Mouse (Mus musculus) thymus, postnatal 4 days (tissue): Measurements from ENCODE around the gene Prkca.

Experiments
- DNase-seq: peaks from one replicate; pipeline ENCODE4 v3.0.0; 2021

Gene Prkca

DNA sequence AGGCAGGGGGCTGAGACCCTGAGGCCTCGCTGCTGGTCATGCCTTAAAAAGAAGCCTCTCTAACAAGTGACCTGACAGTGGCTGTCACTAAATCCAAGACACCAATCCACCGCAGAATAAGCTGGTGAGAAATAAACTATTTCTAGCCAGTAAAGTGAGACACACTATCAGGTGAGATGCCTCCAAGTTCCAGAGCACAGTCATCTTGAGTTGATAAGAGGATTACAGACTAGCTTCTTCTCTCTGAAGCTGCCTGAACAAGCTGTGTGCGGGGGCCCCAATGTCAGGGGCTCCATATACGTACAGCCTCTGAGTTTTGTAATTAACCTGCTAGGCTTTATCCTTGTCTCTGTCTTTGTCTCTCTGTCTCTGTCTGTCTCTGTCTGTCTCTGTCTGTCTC, 115.2 kb downstream of the Prkca start:
- DNase-seq, result no peak

DNA sequence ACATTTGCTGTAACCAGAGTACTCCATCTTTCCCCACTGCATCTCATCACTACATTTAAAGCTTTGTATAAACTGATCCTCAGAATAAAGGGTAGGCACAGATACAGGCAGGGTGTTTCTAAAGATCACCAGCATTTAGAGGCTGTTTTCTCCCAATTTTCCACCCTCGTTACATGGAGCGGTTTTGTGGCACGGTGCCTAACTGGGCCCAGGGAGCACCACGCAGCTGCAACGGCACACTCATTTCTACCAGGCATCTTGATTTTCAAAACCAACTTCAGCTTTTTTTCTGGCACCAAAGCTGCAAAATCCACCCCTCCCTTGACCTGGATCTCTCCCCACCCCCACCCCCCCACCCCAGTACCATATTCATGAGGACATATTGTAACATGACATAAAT, 117.5 kb downstream of the Prkca start:
- no peak for DNase-seq

DNA sequence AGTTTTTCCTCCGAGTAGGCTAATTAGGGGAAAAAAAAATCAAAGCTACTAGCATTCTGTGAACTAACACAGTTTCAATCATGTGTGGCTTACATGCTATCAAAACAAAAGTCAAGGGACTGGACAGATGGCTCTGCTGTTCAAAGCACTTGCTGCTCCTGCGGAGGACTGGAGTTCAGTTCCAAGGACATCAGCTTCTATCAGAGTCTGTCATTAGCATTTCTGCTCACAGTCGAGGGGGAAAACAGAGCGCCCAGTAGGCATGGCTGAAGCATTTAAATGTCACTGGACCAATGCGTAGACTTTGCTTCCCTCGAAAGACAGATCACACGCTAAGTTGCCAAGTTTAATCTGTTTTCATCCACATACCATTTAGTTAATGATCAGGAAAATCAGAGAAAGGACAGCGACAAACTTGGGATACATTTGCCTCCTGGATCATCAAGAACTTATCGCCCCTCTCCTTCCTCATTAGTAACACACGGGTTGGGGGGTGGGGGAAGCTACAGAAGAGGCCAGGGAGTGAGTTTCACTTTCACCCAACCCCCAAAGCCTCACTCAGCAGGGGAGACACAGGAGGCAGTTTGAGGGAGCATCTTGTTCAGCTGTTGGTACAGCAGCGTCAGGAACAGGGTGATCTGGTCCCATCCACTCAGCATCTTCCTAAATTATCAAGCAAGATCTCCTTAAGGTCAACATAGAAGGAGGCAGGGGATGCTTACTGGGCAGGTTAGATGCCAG, 119.3 kb downstream of the Prkca start:
- peak; percentile 56 for DNase-seq

GRCm38 (mm10) chr11:108223613-108224232, 120.0 kb downstream of the Prkca start:
- no peak for DNase-seq

- peak; percentile 59 for DNase-seq
Measured at GRCm38 (mm10) chr11:108223154-108223553, 120.6 kb downstream of the Prkca start.

DNA sequence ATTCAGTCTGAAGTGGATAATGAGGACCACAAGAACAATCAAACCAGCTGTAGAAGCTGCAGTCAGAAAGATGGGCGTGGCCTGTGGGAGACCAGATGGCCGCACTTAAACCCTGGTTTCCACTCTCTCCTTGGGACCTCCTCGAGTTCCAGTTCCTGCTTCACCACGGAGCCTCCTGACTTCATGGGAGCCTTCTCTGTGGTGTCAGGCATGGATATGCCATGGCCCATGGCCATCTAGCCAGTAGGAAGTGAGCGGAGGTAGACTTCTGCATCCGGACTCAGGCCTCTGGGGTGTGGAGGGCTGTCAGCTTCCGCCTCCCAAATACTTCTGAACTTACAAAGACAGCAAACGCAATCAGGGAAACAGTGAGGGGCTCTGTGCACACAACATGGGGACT, 121.1 kb downstream of the Prkca start:
- peak; percentile 54 for DNase-seq

- DNase-seq, result no peak
Measured at GRCm38 (mm10) chr11:108222026-108222425, 121.7 kb downstream of the Prkca start.

DNA sequence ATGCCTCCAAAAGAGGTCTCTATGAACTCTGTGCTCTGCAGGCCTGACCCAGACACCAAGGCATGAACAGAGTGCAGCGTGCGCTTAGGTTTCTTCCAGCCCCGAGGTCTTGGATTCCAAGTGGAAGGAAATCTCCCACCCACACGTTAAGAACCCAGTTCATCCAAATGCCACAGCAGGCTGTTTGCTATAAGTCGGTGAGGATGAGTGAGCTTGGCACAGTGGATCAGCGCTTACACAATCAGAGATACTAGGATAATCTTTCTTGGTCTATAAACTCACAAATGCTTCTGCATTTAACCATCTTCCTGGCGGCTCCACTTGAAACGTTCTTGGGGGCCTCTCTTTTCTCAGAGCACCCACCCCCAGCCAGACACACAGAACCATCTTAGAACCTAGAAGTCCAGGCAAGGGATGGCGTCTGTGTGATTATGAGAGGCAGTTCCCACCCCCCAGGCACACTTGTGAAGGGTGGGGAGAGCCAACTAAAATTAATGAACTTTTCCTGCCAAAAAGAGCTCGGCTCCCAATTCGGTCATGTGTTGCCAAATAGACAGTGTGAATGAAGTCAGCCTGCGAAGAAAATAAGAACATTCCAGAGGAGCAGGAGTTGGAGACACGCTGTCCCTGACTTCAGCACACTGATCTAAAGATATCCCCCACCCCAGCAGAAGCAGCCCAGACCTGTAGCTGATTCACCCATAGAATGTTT, 122.4 kb downstream of the Prkca start:
- DNase-seq, result no peak

DNA sequence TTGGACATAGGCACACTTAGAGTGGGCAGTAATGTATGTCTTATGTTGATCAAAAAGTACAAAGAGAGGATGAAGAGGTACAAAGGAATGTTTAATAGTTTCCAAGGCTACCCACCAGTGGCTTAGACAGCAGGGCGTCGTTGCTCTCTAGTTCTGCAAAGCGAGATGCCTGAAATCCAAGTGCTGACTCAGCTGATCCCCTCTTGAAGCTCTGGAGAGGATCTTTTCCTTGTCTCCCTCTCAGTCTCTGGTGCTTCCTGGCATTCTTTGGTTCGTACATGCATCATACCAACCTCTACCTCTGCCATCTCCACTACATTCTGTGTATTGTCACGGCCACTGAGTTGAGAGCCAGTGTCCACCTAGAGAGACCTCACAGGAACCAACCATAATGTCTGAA, 123.1 kb downstream of the Prkca start:
- no peak for DNase-seq

DNA sequence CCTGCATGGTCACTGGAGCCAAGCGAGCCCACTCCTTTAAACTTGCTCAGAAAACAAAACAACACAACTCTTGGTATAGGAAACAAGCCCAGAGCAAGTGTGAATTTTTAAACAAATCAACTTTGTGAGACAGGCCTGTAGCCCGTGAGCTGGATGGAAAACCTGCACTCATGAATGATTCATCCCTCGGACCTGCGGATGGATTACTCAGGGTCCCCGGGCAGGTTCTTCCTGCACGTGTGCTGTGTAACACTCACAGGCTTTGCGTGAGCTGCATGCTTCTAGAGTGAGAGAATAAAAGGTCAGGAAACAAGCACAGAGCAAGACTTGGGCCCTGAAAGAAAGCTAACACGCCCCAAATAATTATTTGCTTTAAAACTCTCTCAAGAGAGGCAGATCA, 126.7 kb downstream of the Prkca start:
- DNase-seq, result no peak

DNA sequence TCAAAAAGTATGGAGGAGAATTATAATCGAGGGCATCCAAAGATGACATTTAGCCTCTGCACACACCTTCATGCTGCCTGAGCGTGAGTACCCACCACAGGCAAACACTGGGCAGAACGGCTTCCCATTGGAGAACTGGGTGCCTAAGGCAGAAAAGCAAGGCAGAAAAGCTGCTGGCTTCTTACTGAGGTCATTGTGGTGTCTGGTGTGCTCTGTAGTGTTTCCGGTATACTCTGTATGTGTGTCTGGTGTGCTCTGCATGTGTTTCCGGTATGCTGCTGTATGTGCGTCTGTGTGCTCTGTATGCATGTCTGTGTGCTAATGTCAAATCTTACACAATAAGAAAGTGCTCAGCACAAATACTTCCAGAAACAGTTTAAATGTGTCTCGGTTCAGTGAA, 127.7 kb downstream of the Prkca start:
- peak; percentile 29 for DNase-seq

DNA sequence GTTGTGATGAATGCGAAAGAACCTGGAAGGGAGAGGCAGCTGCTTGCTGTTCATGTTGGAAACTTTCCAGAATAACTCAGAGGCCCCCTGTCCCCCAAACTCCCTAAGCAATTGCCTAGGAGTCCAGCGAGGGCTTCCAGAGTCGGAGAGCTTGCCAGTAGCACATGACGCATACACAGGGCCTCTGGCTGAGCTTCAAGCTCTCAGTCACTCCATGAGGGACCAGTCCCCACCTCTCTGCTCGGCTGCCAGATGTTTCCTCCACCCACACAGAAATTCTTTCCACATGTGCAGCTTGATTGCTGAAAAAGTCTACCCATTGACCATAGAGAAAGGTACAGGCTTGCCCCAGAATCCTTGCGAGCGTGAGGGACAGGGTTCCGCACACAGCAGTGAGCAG, 128.3 kb downstream of the Prkca start:
- DNase-seq, result peak; percentile 30

DNA sequence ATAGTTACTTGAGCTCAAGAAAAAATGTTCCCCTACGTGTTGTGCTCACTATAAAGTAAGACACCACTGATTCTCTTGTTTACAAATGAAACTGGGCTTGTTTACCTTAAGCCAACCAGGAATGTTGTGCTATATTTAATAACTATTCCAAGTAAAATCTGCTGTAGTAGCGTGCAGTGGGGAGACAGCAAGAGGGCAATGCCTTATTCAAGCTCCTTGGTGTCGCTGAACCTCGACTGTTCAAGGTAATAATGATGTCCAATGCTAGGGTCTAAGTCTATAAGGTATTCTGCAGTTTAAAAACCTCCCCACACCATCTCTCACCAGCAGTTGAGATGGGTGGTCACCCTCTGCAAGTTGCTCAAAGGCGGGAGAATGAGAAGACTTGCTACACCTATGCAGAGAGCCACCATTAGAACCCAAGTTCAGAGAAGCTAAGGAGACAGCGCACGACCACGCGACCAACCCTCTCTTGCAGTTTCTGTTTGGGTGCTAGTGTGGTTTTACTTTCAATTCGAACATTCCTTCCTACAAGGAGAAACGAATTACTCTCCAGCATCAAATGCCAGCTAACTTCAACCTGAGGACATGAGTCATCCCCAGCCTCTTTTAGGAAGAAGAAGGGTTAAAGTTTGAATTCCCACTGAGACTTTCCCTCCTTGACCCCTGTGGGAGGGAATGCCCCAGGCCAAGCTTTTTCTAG, 129.1 kb downstream of the Prkca start:
- DNase-seq, result peak; percentile 31

DNA sequence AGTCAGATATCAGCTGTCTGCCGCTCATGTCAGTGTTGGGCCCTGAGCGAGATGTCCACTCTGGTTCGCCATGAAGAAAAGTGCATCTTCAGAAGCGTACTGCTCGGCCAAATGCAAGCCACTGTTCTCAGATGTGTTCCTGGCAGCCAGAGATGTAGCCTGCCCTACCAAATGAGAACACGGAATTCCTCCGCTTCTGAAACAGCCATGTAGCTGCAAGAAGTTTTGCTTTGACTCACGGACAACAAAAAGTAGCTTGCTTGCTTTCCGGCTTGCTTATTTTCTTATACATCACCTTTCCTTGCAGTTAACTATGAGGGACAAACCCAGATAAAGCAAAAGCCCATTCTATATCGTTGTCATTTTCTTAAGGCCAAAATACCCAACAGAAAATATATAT, 129.9 kb downstream of the Prkca start:
- no peak for DNase-seq

DNA sequence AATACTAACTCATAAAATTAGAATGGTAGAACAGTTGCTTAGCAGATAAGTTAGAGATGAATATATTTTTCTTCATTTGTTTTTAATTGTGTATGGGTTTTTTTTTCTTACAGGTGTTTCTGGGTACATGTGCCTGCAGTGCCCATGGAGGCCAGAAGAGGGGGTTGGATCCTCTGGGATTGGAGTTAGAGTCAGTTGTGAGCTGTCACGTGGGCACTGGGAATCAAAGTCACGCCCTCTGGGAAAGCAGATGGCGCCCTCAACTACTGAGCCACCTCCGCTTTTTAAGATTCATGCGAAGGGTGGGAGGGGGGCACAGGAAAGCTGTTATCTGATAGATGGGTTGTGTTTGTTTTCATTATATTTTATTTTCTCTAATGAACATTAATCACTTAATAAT, 131.1 kb downstream of the Prkca start:
- peak; percentile 32 for DNase-seq

- no peak for DNase-seq
Measured at GRCm38 (mm10) chr11:108212030-108212429, 131.7 kb downstream of the Prkca start.

DNA sequence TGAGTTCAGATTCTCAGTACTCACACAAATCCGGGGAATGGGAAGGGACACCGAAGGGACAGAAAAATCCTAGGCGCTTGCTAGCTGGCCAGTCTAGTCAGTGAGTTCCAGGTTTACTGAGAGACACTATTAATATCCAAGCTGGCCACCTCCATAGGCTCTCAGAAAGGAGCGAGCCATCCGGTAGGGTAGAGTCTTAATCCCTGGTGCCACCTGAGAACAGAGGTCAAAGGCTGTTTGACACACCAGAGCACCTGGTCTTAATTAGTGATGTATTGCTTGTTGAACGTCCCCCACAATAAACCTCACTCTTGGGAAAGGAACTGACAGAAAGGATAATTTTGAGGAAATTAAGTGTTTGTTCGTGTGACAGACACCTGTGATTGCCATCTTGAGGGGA, 133.0 kb downstream of the Prkca start:
- no peak for DNase-seq

DNA sequence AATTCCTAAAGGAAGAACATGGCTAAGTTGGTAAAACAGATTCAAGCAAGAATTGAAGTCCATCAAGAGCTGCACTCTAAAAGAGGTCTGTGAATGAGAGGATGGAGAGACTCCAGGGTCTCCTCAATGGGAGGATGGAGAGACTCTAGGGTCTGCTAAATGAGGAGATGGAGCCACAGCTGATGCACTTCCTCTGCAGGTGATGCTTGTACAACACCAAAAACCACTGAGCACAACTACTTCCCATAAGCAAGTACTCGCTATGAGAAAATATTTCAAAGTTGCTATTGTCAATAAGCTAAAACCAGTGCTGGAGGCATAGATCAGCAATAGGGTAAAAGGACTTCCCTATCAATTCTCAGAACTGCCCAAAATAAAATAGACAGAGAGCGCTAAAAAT, 137.1 kb downstream of the Prkca start:
- no peak for DNase-seq

DNA sequence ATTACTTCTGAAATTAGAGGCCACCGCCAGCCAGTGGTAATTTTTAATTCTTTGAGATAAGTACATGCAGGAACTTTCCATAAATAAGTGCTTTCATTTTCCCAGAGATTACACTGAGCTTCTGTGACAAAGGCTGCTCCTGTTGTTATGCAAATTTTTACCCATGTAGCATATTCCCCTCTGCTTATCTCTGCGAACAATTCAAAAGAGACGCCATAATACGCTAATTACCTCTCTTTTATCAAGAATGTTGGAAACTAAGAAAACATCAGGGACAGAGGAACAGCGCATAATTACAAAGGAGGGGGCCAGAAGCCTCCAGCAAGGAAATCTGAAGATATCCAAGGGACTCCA, 138.9 kb downstream of the Prkca start:
- no peak for DNase-seq

DNA sequence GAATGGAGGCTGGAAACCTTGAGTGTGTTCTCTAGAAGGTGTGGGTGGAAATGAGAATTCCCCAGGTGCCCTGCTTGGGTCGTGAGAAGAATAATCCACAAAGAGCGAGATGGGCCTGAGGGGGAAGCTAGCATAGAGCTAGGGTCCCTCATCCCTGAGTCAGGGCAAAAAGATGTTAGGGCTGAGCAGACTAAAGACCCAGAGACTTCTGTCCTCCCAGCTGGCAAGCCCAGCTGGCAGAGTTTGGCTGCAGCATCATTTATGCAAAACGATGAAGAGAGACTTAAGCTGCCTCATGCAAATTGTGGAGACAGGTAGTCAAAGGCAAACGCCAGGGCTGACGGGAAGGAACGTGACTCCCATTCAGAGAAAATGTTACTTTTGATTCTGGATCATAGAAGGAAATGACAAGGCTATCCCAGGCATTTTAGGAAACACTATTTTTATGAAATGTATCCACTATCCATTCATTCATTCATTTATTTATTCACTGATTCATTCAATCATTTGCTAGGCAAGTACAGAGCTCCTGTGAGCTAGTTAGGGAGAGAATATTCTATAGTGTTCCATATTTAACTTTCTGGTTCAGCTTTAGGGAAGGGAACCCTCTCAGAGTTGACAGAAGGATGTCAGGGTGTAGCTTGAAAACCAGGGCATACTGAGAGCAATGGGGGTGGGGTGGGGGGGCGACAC, 139.4 kb downstream of the Prkca start:
- DNase-seq, result no peak

- no peak for DNase-seq
Measured at GRCm38 (mm10) chr11:108202835-108203234, 140.9 kb downstream of the Prkca start.

DNA sequence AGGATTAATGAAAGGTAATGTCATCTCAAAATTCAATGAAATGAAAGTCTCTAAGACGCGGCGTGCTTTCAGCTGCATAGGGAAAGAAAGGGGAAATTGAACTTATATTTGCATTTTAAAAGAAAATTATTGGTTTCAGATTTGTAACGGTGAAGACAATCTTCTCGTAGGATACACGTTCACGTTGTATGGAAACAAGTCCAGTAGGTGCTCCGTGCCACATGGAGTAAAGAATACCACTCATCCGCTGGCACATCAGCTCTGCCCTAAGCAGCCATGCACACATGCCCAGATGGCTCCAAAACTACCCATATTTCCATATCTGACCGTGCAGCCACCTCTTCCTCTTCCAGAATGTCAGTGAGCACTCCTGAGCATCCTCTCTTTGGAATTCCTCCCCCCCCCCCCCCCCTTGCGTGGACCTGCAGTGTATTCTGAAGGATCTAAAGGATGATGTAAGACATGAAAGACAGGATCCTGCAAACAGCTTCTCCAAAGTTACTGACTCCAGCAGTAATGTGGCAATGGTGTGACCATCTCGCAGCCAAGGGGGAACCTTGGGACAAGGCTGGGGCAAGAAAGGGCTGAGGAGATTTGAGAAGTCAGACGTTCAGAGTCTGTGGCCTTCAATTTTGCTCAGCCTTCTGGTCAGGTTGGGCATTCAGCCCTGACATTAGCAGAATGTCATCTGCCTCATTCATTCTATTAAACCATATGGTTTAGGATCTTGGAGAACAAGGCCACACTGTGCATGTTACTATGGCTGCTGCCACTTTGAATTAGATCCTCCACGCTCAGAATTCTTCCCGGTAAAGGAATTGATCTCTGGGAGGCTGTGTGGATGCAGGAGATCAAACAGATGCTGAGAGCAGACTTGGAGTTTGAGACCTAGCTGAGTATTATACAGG, 142.8 kb downstream of the Prkca start:
- no peak for DNase-seq
